In the genomic region with DNA sequence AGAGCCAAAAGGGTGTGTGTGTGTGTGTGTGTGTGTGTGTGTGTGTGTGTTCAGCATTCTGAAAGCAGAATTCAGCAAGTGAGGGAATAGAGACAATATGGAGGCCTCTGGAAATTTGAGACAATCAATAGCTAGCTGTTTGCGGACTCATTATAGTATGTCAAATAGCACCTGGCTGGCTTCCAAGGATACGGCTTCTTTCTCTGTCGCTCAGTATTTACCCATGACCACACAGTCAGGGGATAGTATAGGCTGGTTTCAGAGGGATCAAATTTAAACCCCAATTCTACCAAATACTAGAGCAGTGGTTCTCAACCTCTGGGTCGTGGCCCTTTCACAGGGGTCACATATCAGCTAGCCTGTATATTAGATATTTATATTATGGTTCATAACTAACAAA, we compare ENCODE assay signal across 15 mouse cellular contexts. TPM values are rescaled to one million over a fixed set of nuclear protein-coding genes. Genes with fewer than 3 reads are reported as not detected.
DNase-seq lines count a peak whose midpoint lies in the region; ATAC-seq and TF ChIP-seq lines count a peak whose summit lies in the region.
"Had no signal": no experiment of that assay in that cellular context is flagged by ENCODE, and none has a peak within 500 bp of the region (broad histone marks: within the 10 kb centered on the region; RNA-seq: fewer than 3 reads in every experiment).

No protein-coding gene starts in this region.

- intact Hi-C loops in left cerebral cortex, postnatal 4 days (cut with DNase I), result loop anchor here (10.0 kb wide), 1 partner anchor 360 kb away; no protein-coding TSS in a partner anchor
- intact Hi-C loops in left cerebral cortex, postnatal 36 days (cut with DNase I), result loop anchor here (10.0 kb wide), 1 partner anchor 360 kb away; no protein-coding TSS in a partner anchor

- no peak for TF ChIP-seq POLR2A in thymus, adult 2 months (IDR thresholded peaks at IDR 0.05; ENCODE audit: control insufficient read depth, extremely low read depth, insufficient read depth, low read length, poor library complexity)

- WGBS in embryonic facial prominence, embryonic 11.5 days, result 60% methylated on average over 4 of the region's 4 CpGs
- 78% methylated on average over 4 of the region's 4 CpGs for WGBS in embryonic facial prominence, embryonic 10.5 days
- WGBS in stomach, embryonic 15.5 days, result 41% methylated on average over 4 of the region's 4 CpGs
- WGBS in stomach, postnatal 0 days, result 35% methylated on average over 4 of the region's 4 CpGs
- 97% methylated on average over 4 of the region's 4 CpGs for WGBS in thymus, adult 2 months

- DNase-seq in embryonic facial prominence, embryonic 11.5 days (ENCODE audit: low spot score), result peak; percentile 26
- DNase-seq in embryonic facial prominence, embryonic 10.5 days (ENCODE audit: low spot score), result no peak
- DNase-seq in left cerebral cortex, postnatal 4 days, result peak; percentile 47
- no peak for DNase-seq in left cerebral cortex, postnatal 36 days (ENCODE audit: low spot score in 2 of 2)
- DNase-seq in stomach, postnatal 0 days (ENCODE audit: low spot score), result no peak
- DNase-seq in left cerebral cortex, adult 18-20 months (ENCODE audit: low spot score in 2 of 2), result no peak
- no peak for DNase-seq in thymus, adult 2 months
- DNase-seq: adrenal gland, adult 2 months had no signal

- no peak overlapping the region for H3K9ac ChIP-seq in embryonic facial prominence, embryonic 11.5 days (replicated peaks; ENCODE audit: low read length)
- no peak overlapping the region for H3K9ac ChIP-seq in stomach, embryonic 15.5 days
- no peak overlapping the region for H3K9ac ChIP-seq in stomach, postnatal 0 days (ENCODE audit: low read length)
- H3K9ac ChIP-seq: embryonic facial prominence, embryonic 13.5 days; limb, embryonic 12.5 days had no signal

- H3K4me2 ChIP-seq in embryonic facial prominence, embryonic 11.5 days (ENCODE audit: low read depth, low read length), result no peak overlapping the region
- no peak overlapping the region for H3K4me2 ChIP-seq in stomach, embryonic 15.5 days
- H3K4me2 ChIP-seq in stomach, postnatal 0 days (replicated peaks; ENCODE audit: low read depth), result no peak overlapping the region
- H3K4me2 ChIP-seq: embryonic facial prominence, embryonic 13.5 days; limb, embryonic 12.5 days had no signal

- no peak for ATAC-seq in embryonic facial prominence, embryonic 11.5 days (replicated peaks; ENCODE audit: insufficient number of reproducible peaks, low FRiP score, low TSS enrichment, low read depth)
- ATAC-seq in stomach, embryonic 15.5 days (ENCODE audit: insufficient read depth, low FRiP score, low read depth), result peak; percentile 77
- ATAC-seq in stomach, postnatal 0 days (ENCODE audit: low FRiP score, low TSS enrichment), result no peak

- no peaks in the 10 kb centered on the region for H3K4me1 ChIP-seq in embryonic facial prominence, embryonic 11.5 days (ENCODE audit: control insufficient read depth, insufficient read depth, low read length)
- H3K4me1 ChIP-seq in embryonic facial prominence, embryonic 10.5 days, result peaks cover 7% of the 10 kb centered on the region
- H3K4me1 ChIP-seq in stomach, embryonic 15.5 days, result peaks cover 7% of the 10 kb centered on the region; the same call in 1 of the 2 replicates
- 0 out of 2 replicates have a peak, but pooled peaks cover 2% of the 10 kb centered on the region for H3K4me1 ChIP-seq in stomach, postnatal 0 days (replicated peaks; ENCODE audit: control insufficient read depth, insufficient read depth)
- peaks cover 7% of the 10 kb centered on the region for H3K4me1 ChIP-seq in thymus, adult 2 months (replicated peaks; ENCODE audit: control insufficient read depth, insufficient read depth, low read length)

- TF ChIP-seq CTCF in stomach, postnatal 0 days (IDR thresholded peaks at IDR 0.05; ENCODE audit: low read depth), result no peak
- TF ChIP-seq CTCF in thymus, adult 2 months (IDR thresholded peaks at IDR 0.05; ENCODE audit: borderline replicate concordance, control insufficient read depth, extremely low read depth, insufficient read depth, low read length, poor library complexity), result no peak

- TF ChIP-seq EP300 in stomach, postnatal 0 days (optimal IDR thresholded peaks at IDR 0.05), result no peak

- no peak overlapping the region for H3K27ac ChIP-seq in embryonic facial prominence, embryonic 11.5 days (replicated peaks; ENCODE audit: low read depth, low read length)
- no peak overlapping the region for H3K27ac ChIP-seq in embryonic facial prominence, embryonic 10.5 days (replicated peaks)
- peak overlapping the region; percentile 31; the same call in 1 of the 2 replicates for H3K27ac ChIP-seq in stomach, embryonic 15.5 days
- H3K27ac ChIP-seq in stomach, postnatal 0 days (replicated peaks), result no peak overlapping the region
- no peak overlapping the region for H3K27ac ChIP-seq in thymus, adult 2 months (ENCODE audit: control insufficient read depth, insufficient read depth, low read length)
- H3K27ac ChIP-seq: embryonic facial prominence, embryonic 13.5 days; heart, adult 2 months; kidney, postnatal 0 days; limb, embryonic 12.5 days had no signal

- no peaks in the 10 kb centered on the region for H3K9me3 ChIP-seq in embryonic facial prominence, embryonic 11.5 days (replicated peaks; ENCODE audit: control insufficient read depth, low read length)
- no peaks in the 10 kb centered on the region for H3K9me3 ChIP-seq in embryonic facial prominence, embryonic 10.5 days
- no peaks in the 10 kb centered on the region for H3K9me3 ChIP-seq in stomach, embryonic 15.5 days
- H3K9me3 ChIP-seq in stomach, postnatal 0 days (ENCODE audit: control insufficient read depth, low read length), result no peaks in the 10 kb centered on the region
- H3K9me3 ChIP-seq: embryonic facial prominence, embryonic 13.5 days; limb, embryonic 12.5 days had no signal

- no peaks in the 10 kb centered on the region for H3K27me3 ChIP-seq in embryonic facial prominence, embryonic 11.5 days (ENCODE audit: control insufficient read depth, insufficient read depth, low read length)
- no peaks in the 10 kb centered on the region; the same call in 1 of the 2 replicates for H3K27me3 ChIP-seq in embryonic facial prominence, embryonic 10.5 days (replicated peaks; ENCODE audit: low read depth, poor library complexity, severe bottlenecking)
- no peaks in the 10 kb centered on the region for H3K27me3 ChIP-seq in stomach, embryonic 15.5 days (replicated peaks)
- H3K27me3 ChIP-seq in stomach, postnatal 0 days (ENCODE audit: control insufficient read depth, insufficient read depth, low read length), result no peaks in the 10 kb centered on the region
- no peaks in the 10 kb centered on the region for H3K27me3 ChIP-seq in thymus, adult 2 months (ENCODE audit: control insufficient read depth, insufficient read depth, low read length)
- H3K27me3 ChIP-seq: embryonic facial prominence, embryonic 13.5 days; limb, embryonic 12.5 days had no signal

- H3K36me3 ChIP-seq in embryonic facial prominence, embryonic 11.5 days (replicated peaks; ENCODE audit: control insufficient read depth, insufficient read depth, low read depth, low read length), result no peaks in the 10 kb centered on the region
- no peaks in the 10 kb centered on the region for H3K36me3 ChIP-seq in embryonic facial prominence, embryonic 10.5 days (replicated peaks)
- no peaks in the 10 kb centered on the region for H3K36me3 ChIP-seq in stomach, embryonic 15.5 days
- H3K36me3 ChIP-seq in stomach, postnatal 0 days (ENCODE audit: control insufficient read depth, insufficient read depth, low read length), result no peaks in the 10 kb centered on the region
- no peaks in the 10 kb centered on the region for H3K36me3 ChIP-seq in thymus, adult 2 months (ENCODE audit: control insufficient read depth, insufficient read depth, low read length)
- H3K36me3 ChIP-seq: limb, embryonic 12.5 days had no signal

- no peak overlapping the region for H3K4me3 ChIP-seq in embryonic facial prominence, embryonic 11.5 days (ENCODE audit: low read depth, low read length)
- no peak overlapping the region for H3K4me3 ChIP-seq in embryonic facial prominence, embryonic 10.5 days
- H3K4me3 ChIP-seq in stomach, embryonic 15.5 days (replicated peaks), result no peak overlapping the region
- H3K4me3 ChIP-seq in stomach, postnatal 0 days (ENCODE audit: low read depth, low read length), result no peak overlapping the region
- H3K4me3 ChIP-seq in thymus, adult 2 months (ENCODE audit: control insufficient read depth, insufficient read depth, low read length), result no peak overlapping the region
- H3K4me3 ChIP-seq: embryonic facial prominence, embryonic 13.5 days; heart, adult 2 months; limb, embryonic 12.5 days had no signal

RNA-seq across cellular contexts. Expression of gene Mab21l3, which starts 36.3 kb away (rescaled TPM):
- polyA plus RNA-seq in embryonic facial prominence, embryonic 11.5 days (2014; fragmentation: Nextera tagmentation; extraction: Ambion mirVana), result 0.40 and 1.00 TPM in 2 replicates
- polyA plus RNA-seq in embryonic facial prominence, embryonic 10.5 days (2016; fragmentation: Nextera tagmentation; extraction: Ambion mirVana), result 0.67 and 0.85 TPM in 2 replicates
- under 1 TPM; 0.16 to 0.28 TPM for total RNA-seq in left cerebral cortex, postnatal 4 days (2021)
- total RNA-seq in left cerebral cortex, postnatal 36 days (2021), result under 1 TPM; 0.32 to 0.36 TPM
- polyA plus RNA-seq in stomach, embryonic 15.5 days (2015; fragmentation: Nextera tagmentation; extraction: Ambion mirVana), result 4.1 and 5.8 TPM in 2 replicates
- polyA plus RNA-seq in stomach, postnatal 0 days (2015; fragmentation: Nextera tagmentation; extraction: Ambion mirVana), result 0.57 and 0.67 TPM in 2 replicates
- total RNA-seq in left cerebral cortex, adult 18-20 months (2021), result under 1 TPM; 0.23 to 0.30 TPM
- polyA plus RNA-seq in thymus, adult 2 months (2012; rRNA removed), result 3.6 and 4.0 TPM in 2 replicates
- total RNA-seq: heart, adult 2 months; hematopoietic stem cell, adult 5-6 weeks; monocyte, adult 5-6 weeks had no signal

RNA-seq across cellular contexts. Expression of gene Slc22a15, which starts 39.2 kb away (rescaled TPM):
- polyA plus RNA-seq in embryonic facial prominence, embryonic 11.5 days (2014; fragmentation: Nextera tagmentation; extraction: Ambion mirVana), result 4.0 and 5.3 TPM in 2 replicates
- 3.4 and 4.6 TPM in 2 replicates for polyA plus RNA-seq in embryonic facial prominence, embryonic 10.5 days (2016; fragmentation: Nextera tagmentation; extraction: Ambion mirVana)
- total RNA-seq in left cerebral cortex, postnatal 4 days (2021), result 10 to 100 TPM; 17.5 to 17.8 TPM
- total RNA-seq in left cerebral cortex, postnatal 36 days (2021), result 1 to 10 TPM; 7.4 to 9.1 TPM
- polyA plus RNA-seq in stomach, embryonic 15.5 days (2015; fragmentation: Nextera tagmentation; extraction: Ambion mirVana), result 6.2 and 7.0 TPM in 2 replicates
- 4.1 and 5.2 TPM in 2 replicates for polyA plus RNA-seq in stomach, postnatal 0 days (2015; fragmentation: Nextera tagmentation; extraction: Ambion mirVana)
- 1 to 10 TPM; 7.3 to 8.7 TPM for total RNA-seq in left cerebral cortex, adult 18-20 months (2021)
- 7.0 and 8.0 TPM in 2 replicates for polyA plus RNA-seq in thymus, adult 2 months (2012; rRNA removed)

Comparison
In these comparisons a context has a peak if more than half of its experiments do, and no peak if none do; other contexts are left out.
1. DNase-seq: peak in embryonic facial prominence, embryonic 11.5 days (single experiment) and left cerebral cortex, postnatal 4 days (single experiment); none in embryonic facial prominence, embryonic 10.5 days (single experiment), left cerebral cortex, postnatal 36 days (0 of 2), stomach, postnatal 0 days (single experiment), left cerebral cortex, adult 18-20 months (0 of 2) and thymus, adult 2 months (single experiment).